Mouse (Mus musculus) retina, postnatal 1 day (tissue): Measurements from ENCODE around the gene B3gnt4.
"Not testable (repeated sequence)": the region's sequence is repeated elsewhere in the genome, so short reads cannot be mapped to it uniquely, and the experiment has no call there.

ENCODE experiments used
- DNase-seq: peaks from one replicate; pipeline ENCODE4 v3.0.0-alpha.2; 2012

Gene B3gnt4

DNA sequence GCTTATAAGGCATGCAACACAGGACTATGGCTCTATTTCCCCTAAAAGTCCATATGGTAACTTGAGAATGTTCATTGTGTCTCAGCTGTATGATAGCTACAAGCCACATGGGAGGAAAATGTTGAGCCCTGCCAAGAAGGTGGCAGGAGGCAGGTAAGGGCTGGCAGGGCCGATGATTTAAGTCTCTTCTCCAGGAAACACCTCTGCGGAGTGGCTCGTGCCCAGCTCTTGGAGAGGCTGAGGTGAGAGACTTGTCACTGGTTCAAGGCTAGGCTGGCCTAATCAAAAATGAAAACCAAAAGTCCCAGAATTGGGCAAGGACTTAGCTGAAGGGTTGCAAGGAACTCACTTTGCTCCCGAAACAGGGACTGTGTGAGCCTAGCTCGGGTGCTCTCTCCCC, at the start of gene B3gnt4:
Gene B3gnt4, plus strand, starts transcription at position 301 of the 400 bp plus-strand sequence.
- no peak for DNase-seq

DNA sequence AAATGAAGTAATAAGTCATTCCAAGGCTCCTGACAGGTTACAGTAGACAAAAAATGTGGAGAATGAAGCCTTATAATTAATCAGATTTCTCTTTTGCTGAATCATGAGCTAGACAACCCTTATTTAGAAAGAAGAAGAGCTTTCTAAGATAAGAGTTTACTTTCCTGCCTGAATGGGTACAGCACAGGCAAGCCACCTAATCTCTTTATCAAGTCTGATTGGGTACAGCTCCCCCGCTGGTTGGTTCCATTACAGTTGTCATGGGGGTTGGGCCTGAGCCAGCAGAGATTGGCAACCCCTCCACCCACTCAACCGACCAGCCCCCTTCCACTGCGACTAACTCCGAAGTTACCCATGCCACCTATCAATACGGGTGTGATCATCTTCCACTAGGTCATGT, 48.8 kb upstream of the B3gnt4 start:
- DNase-seq, result no peak

DNA sequence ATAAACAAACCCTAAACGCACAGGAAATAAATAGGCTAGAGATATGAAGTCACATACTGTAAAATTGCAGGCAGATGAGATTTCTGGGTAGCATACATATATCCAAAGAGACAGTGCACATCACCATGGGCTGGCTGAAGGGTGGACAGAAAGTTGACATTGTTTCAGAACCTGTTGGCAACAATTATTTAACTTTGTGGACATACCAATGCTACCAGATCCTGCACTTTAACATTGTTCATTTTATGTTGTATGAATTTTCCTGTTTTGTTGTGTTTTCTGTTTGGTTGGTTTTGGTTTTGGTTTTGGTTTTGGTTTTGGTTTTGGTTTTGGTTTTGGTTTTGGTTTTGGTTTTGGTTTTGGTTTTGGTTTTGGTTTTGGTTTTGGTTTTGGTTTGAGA, 45.6 kb upstream of the B3gnt4 start:
- DNase-seq, result no peak

DNA sequence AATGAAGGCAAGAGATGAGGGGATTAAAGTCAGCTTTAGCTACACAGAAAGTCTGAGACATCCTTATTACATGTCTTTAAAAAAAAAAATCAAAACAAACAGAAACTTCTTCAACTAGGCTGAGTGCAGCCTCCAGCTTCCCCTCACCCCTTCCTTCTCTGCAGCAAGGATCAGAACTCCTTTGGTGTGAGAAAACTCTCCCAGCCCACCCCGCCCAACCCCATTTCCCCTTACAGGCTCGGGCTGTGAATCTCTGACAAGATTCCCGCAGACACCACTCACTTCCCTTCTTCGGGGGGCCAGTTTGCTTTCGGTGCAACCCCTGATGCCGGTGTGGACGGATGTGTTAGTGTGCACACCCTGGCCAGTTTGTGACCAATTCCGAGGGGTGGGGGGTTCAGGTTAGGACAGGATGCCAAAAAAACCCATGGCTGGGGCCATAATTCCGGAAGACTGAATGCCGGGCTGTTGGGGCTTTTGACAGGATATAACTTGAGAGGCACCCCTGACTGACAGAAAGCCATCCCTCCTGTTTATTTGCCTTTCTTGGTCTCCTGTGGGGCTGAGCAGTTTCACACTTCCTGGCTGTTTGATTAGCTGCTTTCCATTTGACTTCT, 39.4 kb upstream of the B3gnt4 start:
- DNase-seq, result no peak

DNA sequence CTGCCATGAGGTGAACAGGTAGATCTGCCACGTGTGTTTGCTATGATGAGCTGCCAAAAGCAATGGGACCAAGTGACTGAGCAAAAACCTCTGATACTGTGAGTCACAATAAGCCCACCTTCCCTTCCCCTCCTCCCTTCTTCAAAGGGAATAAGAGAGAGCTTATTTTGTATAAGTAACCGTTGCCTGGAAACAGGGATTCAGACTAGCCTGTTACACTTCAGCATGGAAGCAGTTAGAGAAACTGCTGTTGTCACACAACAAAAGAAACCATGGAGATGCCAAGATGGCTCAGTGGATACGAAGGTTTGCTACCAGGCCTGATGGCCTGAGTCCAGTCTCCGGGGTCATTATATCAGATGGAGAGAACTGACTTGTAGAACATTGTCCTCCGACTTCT, 36.4 kb upstream of the B3gnt4 start:
- peak; percentile 10 for DNase-seq

DNA sequence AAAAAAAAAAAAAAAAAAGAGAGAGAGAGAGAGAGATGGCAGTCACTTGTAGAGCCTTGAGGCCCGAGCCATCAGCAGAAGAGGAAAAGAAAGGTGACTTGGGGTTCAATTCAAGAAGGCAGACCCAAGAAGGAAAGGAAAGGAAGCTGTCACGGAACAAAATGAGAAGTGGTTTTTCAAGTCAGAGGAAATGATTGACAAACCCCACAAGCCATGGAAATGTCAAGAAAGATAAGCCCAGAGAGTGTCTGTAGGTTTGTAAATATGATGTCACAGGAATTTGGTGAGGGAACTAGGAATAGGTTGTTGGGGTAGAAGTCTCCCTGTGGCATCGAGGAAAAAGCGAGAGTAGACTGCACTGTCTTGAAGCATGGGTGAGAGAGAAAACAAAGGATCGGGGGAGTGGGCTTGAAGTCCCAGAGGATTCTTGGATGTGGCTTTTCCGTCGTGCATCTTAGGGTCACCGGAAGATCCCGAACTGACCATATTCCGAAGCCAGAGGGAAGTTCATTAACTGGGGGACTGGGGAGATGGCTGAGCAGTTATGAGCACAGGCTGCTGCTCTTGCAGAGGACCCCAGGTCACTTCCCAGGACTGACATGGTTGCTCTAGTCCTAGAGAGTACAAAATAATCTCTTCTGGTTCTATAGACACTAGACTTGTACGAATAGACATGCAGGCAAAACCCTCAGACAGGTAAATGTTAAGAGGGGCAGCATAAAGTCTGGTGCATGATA, 22.4 kb upstream of the B3gnt4 start:
- no peak for DNase-seq

DNA sequence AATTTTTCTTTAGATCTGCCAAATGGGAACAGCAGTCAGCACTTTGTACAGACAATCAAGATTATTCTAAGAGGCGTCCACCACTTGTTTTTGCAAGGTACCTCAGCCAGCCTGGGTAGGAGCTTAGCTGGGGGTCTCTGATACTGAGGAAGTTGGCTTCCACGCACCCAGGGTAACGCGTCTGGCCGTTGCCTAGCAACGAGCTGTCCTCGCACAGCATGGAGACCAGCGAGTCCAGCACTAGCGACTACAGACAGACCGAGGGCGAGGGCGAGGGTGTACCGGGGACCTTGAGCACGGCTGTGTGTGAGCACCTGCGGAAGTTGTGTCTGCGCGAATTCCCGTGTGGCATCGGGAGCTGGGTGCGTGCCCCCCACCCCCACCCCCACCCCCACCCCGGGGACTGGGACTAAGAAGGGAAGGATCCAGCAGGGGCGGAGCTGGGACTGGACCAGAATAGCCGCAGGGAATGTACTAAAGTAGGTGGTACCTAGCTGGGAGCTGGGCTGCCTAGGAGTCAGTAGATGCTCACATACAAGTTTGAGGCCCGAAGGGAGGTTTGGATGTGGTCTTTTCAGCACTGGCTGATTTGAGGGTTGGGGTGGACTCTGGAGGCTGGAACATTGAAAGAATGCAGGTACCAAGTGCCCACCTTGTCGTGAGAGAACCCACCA, 21.0 kb upstream of the B3gnt4 start, which contains the start of the genes Lrrc43 and Il31:
Gene Lrrc43, plus strand, starts transcription at position 194 of the 674 bp plus-strand sequence.
Gene Il31, minus strand, starts transcription at position 378 of the 674 bp plus-strand sequence.
- peak; percentile 80 for DNase-seq

DNA sequence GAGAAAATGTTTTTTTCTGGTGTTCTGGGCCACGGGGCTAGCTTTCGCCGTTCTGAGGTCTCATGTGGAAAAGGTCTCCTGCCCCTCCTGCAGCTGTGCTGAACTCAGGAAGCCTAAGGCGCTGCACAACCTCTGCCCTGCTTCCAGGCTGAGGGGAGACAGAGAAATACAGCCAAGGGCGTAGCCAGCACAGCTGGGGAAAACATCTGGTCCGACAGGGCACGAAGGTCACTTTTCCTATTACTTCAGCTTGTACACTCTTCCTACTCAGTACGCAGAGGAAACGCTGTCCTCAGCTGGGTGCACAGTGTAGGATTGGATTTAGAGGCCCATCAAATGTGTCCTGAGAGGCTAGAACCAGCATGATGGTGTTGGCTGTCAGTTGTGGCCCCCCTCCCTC, 20.3 kb upstream of the B3gnt4 start:
- no peak for DNase-seq

DNA sequence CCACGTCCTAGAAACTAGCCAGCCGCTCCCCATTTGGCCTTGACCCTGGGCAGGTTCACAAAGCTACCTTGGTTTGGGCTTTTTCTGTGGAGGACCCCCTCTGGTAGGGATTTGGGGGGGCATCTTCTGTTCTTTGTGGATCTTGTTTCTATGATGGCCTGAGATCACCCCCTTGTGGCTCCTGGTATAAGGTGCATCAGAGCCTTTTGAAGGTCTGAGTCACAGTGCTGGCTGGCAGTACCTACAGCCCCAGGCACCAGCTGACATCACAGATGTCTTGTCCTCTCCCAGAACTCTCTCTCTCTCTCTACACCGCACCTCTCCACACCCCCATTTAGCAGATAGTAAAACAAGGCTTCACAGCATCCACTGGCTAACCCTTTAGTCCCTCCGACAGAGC, 10.5 kb upstream of the B3gnt4 start:
- DNase-seq, result peak; percentile 40

DNA sequence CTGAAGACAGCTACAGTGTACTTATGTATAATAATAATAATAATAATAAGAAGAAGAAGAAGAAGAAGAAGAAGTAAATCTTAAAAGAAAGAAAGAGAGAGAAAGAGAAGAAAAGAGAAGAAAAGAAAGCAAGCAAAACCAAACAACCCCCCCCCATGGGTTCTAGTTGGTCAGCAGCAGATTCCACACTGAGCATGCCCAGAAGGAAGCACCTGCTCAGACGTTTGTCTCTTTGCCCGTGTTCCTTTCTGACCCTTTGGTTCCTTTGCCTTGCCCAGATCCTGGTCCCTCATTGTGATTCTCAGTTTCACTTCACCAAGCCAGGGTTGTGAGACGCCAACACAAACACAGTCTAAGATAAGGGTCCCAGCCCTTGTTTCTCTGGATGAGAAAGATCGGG, 8.3 kb upstream of the B3gnt4 start:
- DNase-seq, result no peak

DNA sequence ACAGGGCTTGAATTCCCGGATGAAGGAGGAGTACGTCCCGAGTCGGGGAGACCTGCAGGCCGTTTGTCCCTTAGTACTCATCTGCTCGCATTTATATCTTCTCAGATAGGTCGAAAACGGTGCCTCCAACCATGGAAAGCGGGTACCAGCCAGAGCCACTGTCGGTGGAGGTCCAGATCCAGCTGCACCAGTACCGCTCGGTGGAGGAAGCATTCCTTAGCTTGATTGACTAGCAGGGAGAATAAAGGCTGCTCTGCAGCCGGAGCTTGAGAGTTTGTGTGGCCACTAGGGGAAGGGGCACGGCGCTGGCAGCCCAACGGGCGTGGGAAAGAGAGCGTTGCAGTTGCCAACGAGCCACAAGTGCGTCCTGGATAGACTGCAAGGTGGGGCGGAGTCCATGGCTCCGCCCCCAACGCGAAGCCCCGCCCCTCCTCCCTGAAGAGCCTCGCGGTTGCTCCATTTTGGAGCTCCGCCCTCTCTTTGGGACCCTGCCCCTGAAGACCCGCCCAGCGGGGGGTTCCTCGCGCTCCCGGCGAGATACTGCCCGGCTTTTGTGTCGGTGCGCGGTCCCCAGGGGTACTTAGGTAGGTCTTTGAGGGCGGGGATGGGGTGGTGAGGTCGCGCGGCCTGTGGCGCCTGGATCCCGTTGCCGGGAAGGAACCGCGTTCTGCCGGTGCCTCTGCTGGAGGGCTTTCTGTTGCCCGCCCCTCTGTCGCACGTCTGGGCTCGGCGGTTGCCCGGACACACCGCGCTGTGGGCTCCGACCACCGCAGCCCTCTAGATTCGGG, 2.1 kb upstream of the B3gnt4 start:
- peak; percentile 96 for DNase-seq

DNA sequence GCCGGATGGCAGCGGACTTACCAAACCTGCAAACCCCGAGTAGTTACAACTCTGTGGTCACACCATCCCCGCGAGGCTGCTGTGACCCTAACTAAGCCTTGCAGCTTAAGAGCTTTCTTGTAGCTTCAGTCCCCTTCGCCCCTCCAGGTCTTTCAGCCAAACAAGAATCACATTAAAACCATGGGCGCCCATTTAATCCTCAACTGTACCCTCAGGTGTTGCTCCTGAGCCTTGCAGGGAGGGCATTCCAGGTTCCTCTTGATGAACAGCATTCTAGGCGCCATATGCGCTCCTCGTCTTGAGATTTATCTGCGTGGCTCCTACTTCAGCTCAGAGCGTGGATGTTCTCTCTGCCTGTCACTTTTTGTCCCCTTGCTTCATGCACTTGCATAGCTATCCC, 1.3 kb upstream of the B3gnt4 start:
- peak; percentile 46 for DNase-seq

DNA sequence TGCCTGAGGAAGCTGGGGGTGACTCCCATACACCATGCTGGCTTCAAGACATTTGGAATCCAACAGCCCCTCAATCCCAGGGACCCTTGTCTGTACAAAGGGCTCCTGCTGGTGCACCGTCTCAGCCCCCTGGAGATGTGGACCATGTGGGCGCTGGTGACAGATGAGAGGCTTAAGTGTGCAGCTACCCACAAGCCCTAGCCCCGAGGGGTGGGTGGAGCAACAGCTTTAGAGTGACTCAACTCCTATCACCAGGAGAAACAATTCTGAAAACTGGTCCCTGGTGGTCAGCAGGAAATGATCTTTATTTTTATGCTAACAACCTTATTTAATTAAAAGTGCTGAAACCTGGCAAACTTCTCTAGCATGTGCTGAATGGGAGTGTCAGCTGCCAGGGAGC, 1.2 kb downstream of the B3gnt4 start:
- not testable (repeated sequence) for DNase-seq

DNA sequence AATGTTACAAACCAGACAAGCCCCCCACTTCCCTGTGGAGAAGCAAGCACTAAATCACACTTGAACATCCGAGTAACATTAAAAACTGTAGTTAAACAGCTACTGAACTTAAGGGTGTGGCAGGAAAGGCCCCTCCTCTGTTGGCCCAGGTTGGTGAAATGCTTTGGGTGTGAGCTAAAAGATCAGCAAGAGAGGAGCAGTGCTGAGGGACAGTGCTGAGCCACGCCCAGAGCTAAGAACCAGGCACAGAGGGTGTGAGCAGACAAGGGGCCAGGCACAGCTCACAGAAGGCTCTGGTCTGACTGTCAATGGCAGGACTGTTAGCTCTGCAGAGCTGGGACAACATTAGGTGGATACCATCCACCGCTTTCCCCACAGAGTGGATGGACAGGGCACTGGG, 1.8 kb downstream of the B3gnt4 start:
- no peak for DNase-seq

DNA sequence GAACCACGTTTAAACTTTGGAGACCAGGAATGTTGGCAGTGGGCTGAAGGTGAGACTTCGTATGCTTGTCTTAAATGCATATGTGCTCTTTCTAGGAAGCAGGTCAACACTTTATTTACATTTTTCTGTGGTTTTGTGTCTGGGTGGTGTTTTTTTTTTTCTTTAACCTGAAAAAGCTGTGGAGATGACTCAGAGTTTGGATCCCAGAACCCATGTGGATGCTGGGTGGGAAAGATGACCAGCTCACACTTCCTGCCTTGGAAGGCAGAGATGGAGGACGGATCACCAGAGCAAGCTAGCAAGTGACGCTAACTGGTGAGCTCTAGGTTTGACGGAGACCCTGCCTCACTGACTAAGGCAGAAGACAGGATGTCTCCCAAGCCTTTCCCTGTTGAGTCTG, 4.6 kb downstream of the B3gnt4 start:
- no peak for DNase-seq

DNA sequence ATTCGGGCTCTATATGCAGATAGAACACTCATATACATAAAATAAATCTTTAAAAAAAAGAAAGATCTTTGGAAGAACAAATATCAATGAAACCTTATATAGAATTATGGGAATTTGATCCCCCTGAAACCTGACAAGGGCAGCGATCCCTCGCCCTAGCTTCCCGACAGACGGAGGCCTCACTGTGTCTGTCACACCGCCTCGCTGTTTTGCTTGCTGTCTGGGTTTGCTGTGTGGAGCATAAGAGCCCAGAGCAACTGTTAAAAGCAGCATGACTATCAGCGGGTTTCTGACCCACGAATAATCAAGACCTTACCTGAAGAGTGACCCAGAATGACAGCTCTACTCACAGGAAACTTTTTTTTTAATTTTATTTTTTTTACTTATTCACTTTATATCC, 10.4 kb downstream of the B3gnt4 start:
- DNase-seq, result no peak

DNA sequence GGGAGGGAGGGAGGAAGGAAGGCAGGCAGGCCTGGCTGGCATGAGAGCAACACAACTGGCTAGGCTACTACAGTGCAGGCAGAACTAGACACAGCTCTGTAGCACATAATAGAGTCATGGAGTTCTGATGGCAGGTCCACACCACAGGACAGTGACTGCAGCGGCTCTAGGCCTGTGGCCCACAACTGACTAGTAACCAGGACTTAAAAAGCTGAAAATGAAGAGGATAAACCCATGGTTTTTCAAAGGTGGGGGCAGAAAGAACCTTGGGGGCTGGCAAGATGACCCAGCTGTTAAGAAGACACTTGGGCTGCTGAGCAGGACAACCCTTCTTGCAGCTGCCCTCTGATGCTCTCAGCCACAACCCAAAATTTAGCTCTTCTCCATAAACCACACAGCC, 11.4 kb downstream of the B3gnt4 start:
- DNase-seq, result no peak

DNA sequence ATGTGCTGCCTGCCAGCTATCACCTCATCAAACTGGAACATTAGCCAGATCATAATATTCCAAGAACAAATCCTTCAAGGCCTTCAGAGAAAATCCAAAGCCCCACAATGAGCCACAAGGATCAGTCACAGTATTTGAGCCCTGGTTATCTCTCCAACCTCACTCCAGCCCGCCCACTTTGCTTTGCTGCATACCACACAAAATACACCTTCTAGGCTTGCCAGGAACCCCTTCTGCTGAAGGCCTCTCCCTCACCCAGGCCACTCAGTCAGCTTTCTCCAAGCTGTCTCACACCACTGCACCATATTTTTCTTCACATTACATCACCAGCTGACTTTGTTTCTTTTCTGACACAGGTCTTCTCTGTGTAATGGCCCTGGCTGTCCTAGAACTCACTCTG, 11.9 kb downstream of the B3gnt4 start:
- DNase-seq, result no peak

DNA sequence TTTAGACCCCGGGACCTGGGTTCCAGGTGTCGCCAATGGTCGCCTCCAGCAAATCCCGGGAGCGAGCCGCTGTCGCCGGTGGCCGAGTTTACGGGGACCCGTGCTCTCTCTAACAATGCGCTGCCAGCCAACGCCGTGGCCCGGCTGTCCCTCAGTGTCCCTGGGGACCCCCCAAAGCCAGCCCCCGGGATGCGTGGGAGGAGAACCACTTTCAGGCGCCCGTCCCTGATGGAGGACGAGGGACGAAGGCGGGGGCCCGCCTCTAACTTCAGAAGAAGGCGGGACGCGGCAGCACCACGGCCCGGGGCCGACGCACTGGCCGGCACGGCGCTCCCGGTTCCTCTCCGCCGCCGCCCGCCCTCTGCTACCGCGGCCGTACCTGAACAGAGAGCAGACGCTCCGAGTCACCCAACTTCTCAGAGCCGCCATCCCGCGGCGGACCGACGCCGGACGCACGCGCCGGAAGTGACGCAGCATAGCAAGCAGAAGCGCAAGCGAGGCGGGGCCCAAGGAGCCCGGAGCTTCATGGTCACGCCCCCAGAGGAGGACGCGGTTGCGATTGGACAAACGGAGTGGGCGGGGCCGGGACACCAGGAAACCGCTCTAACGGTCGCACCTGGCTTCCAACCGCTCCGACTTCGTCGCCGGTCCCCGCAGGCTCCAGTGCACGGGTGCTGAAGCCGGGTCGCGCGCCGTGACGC, 13.6 kb downstream of the B3gnt4 start, which contains the start of gene Diablo:
Gene Diablo, minus strand, starts transcription at position 485 of the 701 bp plus-strand sequence.
- peak; percentile 99 for DNase-seq

DNA sequence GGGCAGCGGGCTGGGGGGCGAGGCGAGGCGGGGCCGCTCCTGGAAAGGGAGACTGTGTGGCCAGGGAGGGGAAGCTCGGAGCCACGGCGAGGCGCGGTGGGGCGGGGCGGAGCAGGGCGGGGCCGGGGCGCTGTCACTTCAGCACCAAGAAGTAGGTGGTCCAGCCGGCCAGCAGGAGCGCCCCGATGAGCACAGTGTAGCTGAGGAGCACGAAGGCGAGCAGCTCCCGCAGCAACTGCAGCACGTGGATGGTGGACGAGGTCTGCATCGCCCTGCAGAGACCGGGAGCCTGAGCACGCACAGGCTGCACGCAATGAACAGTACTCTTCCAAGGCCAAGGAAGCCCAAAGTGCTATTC, 14.1 kb downstream of the B3gnt4 start:
- no peak for DNase-seq

DNA sequence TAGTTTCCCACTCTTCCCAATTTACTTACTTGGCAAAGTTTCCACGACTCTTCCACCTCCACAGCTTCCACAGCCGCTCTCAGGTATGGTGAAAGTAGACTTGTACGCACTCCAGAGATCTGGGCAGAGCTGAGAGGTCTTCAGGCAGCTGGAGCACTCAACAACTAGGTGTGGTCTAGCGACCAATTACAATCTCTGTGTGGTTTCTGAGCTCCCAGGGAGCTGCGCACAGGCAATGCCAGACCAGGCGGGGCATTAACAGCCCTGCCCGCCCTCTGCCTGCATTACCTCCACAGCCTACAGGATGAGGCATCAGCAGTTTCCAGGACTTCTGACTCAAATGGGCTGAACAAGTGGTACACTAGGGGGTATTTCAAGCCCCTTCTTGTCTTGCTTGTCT, 15.0 kb downstream of the B3gnt4 start, which contains the start of gene Gm49027:
Gene Gm49027, minus strand, starts transcription at position 208 of the 400 bp plus-strand sequence.
- no peak for DNase-seq

DNA sequence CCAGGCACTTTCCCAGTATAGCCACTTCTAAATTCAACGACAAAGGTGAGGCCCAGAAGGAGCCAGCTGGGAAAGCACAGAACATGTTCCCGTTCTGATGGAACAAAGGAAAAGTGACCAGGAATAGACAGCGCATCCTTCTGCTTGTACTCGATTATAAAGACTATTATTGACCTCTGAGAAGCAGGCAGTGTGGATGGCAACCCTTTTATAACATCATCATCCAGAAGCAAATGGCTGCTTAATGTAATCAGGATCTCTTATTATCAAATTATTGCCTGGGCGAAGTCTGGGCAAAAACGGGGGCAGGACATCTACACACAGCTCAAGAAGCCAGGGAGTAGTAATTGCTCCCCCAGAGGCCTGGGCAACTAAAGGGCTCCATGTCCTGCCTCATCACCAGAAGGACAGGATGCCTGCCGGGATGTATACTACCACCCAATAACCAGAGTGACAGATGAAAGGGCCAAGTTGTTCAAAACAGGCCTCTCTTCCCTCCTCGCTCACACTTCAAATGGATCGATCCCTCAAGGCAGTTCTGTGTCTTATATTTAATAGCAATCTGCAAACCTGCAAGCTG, 15.7 kb downstream of the B3gnt4 start:
- no peak for DNase-seq
